Mouse (Mus musculus): Measurements from ENCODE around the gene 4931409K22Rik.

DNA sequence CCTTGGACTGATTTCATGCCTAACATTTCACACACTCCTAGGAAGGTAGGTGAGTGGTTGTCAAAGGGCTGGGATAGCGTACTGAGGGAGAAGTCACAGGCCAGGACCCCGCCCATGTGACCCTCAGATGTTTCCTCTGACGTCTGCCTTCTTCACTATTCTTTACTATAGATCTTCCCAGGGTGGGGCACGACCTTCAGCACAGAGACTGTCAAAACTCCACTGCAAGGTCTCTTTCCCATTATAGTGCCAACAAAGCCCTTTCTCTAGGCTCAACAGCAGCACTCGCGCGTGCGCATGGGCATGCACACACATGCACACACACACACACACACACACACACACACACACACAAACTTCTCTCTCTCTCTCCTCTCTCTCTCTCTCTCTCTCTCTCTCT lies 32.8 kb downstream of the 4931409K22Rik start:
- TF ChIP-seq CTCF (IDR thresholded peaks at IDR 0.05; ENCODE audit: borderline replicate concordance, control insufficient read depth, extremely low read depth, insufficient read depth, low read length, poor library complexity): no peak
- no peak for TF ChIP-seq POLR2A (IDR thresholded peaks at IDR 0.05; ENCODE audit: control insufficient read depth, extremely low read depth, insufficient read depth, low read length, poor library complexity)
